Mouse (Mus musculus) limb, embryonic 13.5 days (tissue): ENCODE results near the gene Tcf21. TPM values are rescaled to one million over a fixed set of nuclear protein-coding genes. Genes with fewer than 3 reads are reported as not detected.
A peak's percentile ranks its signal among the peaks of the same experiment; 100 is the strongest.

Experiments used
- ATAC-seq: fragments of 200-750 bp; cut with Nextera tagmentation; 2 replicates; pipeline ENCODE4 v1.8.0; 2017; ENCODE audit warnings: low read depth, moderate number of reproducible peaks, moderate TSS enrichment; ENCODE audit not compliant: low FRiP score
- H3K27ac ChIP-seq: fragments of 300-500 bp; sonication (generic); 2 replicates; pipeline ENCODE4 v1.5.1; 2015; ENCODE audit warnings: inconsistent platforms, mild to moderate bottlenecking, moderate library complexity
- H3K27me3 ChIP-seq: fragments of 300-500 bp; sonication (generic); 2 replicates; pipeline ENCODE4 v1.6.1; 2015; ENCODE audit warnings: mild to moderate bottlenecking, inconsistent platforms
- H3K36me3 ChIP-seq: fragments of 300-500 bp; sonication (generic); 2 replicates; pipeline ENCODE4 v1.6.1; 2015; ENCODE audit warnings: inconsistent platforms, mild to moderate bottlenecking, moderate library complexity
- H3K4me1 ChIP-seq: fragments of 300-500 bp; sonication (generic); 2 replicates; pipeline ENCODE4 v1.6.1; 2015; ENCODE audit warnings: inconsistent platforms
- H3K4me2 ChIP-seq: fragments of 300-500 bp; sonication (generic); replicated peaks from 2 replicates; pipeline ENCODE4 v1.6.1; 2015; ENCODE audit warnings: inconsistent platforms, mild to moderate bottlenecking, moderate library complexity
- H3K4me3 ChIP-seq: fragments of 300-500 bp; sonication (generic); 2 replicates; pipeline ENCODE4 v1.5.1; 2015; ENCODE audit warnings: moderate library complexity, mild to moderate bottlenecking, inconsistent platforms
- H3K9ac ChIP-seq: fragments of 300-500 bp; sonication (generic); 2 replicates; pipeline ENCODE4 v1.6.1; 2015; ENCODE audit warnings: mild to moderate bottlenecking, inconsistent platforms
- H3K9me3 ChIP-seq: fragments of 300-500 bp; sonication (generic); 2 replicates; pipeline ENCODE4 v1.6.1; 2016; ENCODE audit warnings: inconsistent platforms
- WGBS: fragments of 180-500 bp; shearing (Covaris S2); methylation state at CpG from one replicate; pipeline ENCODE4 v1.1.7; 2015; 5-methylcytosine and 5-hydroxymethylcytosine counted together
- polyA plus RNA-seq: library from polyadenylated mRNA; unstranded; fragments of >200 nt; fragmentation: Nextera tagmentation; extraction: Ambion mirVana; gene quantifications from 2 replicates; pipeline ENCODE4 v1.2.1, GENCODE M21; 2015

The Tcf21 gene
- polyA plus RNA-seq, 1 experiment from 2014 or later: 0.37 TPM

GRCm38 (mm10) chr10:22822896-22823295 is 2.9 kb upstream of the Tcf21 start:
- H3K4me1 ChIP-seq: peaks cover 12% of the 10 kb centered on the region
- 16% methylated on average over 6 of the region's 6 CpGs for WGBS
- peaks cover 92% of the 10 kb centered on the region for H3K27me3 ChIP-seq

GRCm38 (mm10) chr10:22822486-22822885 is 2.5 kb upstream of the Tcf21 start:
- 15% methylated on average over 5 of the region's 5 CpGs for WGBS
- H3K4me2 ChIP-seq: no peak overlapping the region
- no peak overlapping the region for H3K9ac ChIP-seq
- peaks cover 93% of the 10 kb centered on the region for H3K27me3 ChIP-seq
- no peaks in the 10 kb centered on the region for H3K9me3 ChIP-seq
- H3K4me3 ChIP-seq: no peak overlapping the region
- no peak overlapping the region for H3K27ac ChIP-seq
- H3K36me3 ChIP-seq: no peaks in the 10 kb centered on the region
- no peak for ATAC-seq
- H3K4me1 ChIP-seq: peaks cover 12% of the 10 kb centered on the region

More at GRCm38 (mm10) chr10:22822896-22823295, 2.9 kb upstream of the Tcf21 start:
- Histone ChIP-seq H3K27ac (no peak overlapping the region), H3K9me3 (no peaks in the 10 kb centered on the region), H3K4me2 (no peak overlapping the region), H3K9ac (no peak overlapping the region), H3K4me3 (no peak overlapping the region), H3K36me3 (no peaks in the 10 kb centered on the region)
- ATAC-seq: no peak

- WGBS: 4% methylated on average over 5 of the region's 5 CpGs
Observed at GRCm38 (mm10) chr10:22821709-22822108, 1.7 kb upstream of the Tcf21 start.

GRCm38 (mm10) chr10:22821267-22821666 is 1.3 kb upstream of the Tcf21 start:
- WGBS: 12% methylated on average over 1 of the region's 1 CpGs
- ATAC-seq: no peak
- Histone ChIP-seq H3K36me3 (no peaks in the 10 kb centered on the region), H3K4me2 (no peak overlapping the region), H3K27ac (no peak overlapping the region), H3K9ac (no peak overlapping the region), H3K9me3 (no peaks in the 10 kb centered on the region), H3K4me1 (peaks cover 15% of the 10 kb centered on the region), H3K4me3 (no peak overlapping the region), H3K27me3 (peaks cover 93% of the 10 kb centered on the region)

More at GRCm38 (mm10) chr10:22821709-22822108, 1.7 kb upstream of the Tcf21 start:
- Histone ChIP-seq H3K36me3 (no peaks in the 10 kb centered on the region), H3K9ac (no peak overlapping the region), H3K4me2 (no peak overlapping the region), H3K27ac (no peak overlapping the region), H3K4me3 (no peak overlapping the region), H3K4me1 (peaks cover 12% of the 10 kb centered on the region), H3K27me3 (peaks cover 91% of the 10 kb centered on the region), H3K9me3 (no peaks in the 10 kb centered on the region)
- no peak for ATAC-seq

GRCm38 (mm10) chr10:22820841-22821240 is 867 bp upstream of the Tcf21 start:
- no peak for ATAC-seq
- no peak overlapping the region for H3K9ac ChIP-seq
- H3K9me3 ChIP-seq: no peaks in the 10 kb centered on the region
- H3K27ac ChIP-seq: no peak overlapping the region
- WGBS: 28% methylated on average over 2 of the region's 2 CpGs
- H3K4me3 ChIP-seq: no peak overlapping the region
- H3K27me3 ChIP-seq: peaks cover 93% of the 10 kb centered on the region
- no peak overlapping the region for H3K4me2 ChIP-seq
- H3K4me1 ChIP-seq: peaks cover 17% of the 10 kb centered on the region
- no peaks in the 10 kb centered on the region for H3K36me3 ChIP-seq

GRCm38 (mm10) chr10:22819239-22819870 is 619 bp downstream of the Tcf21 start:
- no peak for ATAC-seq
- no peaks in the 10 kb centered on the region for H3K9me3 ChIP-seq
- peaks cover 17% of the 10 kb centered on the region for H3K4me1 ChIP-seq
- no peaks in the 10 kb centered on the region for H3K36me3 ChIP-seq
- H3K4me2 ChIP-seq: peak overlapping the region; percentile 30; the same call in 1 of the 2 replicates
- peaks cover 93% of the 10 kb centered on the region for H3K27me3 ChIP-seq
- no peak overlapping the region for H3K27ac ChIP-seq
- peak overlapping the region; percentile 15 for H3K4me3 ChIP-seq
- no peak overlapping the region for H3K9ac ChIP-seq
- 1% methylated on average over 42 of the region's 42 CpGs for WGBS

- H3K27ac ChIP-seq: no peak overlapping the region
Observed at GRCm38 (mm10) chr10:22818600-22819238, 1.3 kb downstream of the Tcf21 start.

GRCm38 (mm10) chr10:22817976-22818375 is 2.0 kb downstream of the Tcf21 start:
- H3K4me3 ChIP-seq: no peak overlapping the region
- H3K4me1 ChIP-seq: peaks cover 24% of the 10 kb centered on the region
- peaks cover 93% of the 10 kb centered on the region for H3K27me3 ChIP-seq
- H3K27ac ChIP-seq: no peak overlapping the region
- H3K9ac ChIP-seq: no peak overlapping the region
- no peaks in the 10 kb centered on the region for H3K9me3 ChIP-seq
- WGBS: 10% methylated on average over 4 of the region's 4 CpGs
- H3K4me2 ChIP-seq: no peak overlapping the region
- ATAC-seq: no peak
- no peaks in the 10 kb centered on the region for H3K36me3 ChIP-seq

More at GRCm38 (mm10) chr10:22818600-22819238, 1.3 kb downstream of the Tcf21 start:
- Histone ChIP-seq H3K9me3 (no peaks in the 10 kb centered on the region), H3K36me3 (no peaks in the 10 kb centered on the region), H3K4me1 (peaks cover 19% of the 10 kb centered on the region), H3K4me3 (peak overlapping the region; percentile 15; the same call in 1 of the 2 replicates), H3K9ac (no peak overlapping the region), H3K27me3 (peaks cover 93% of the 10 kb centered on the region), H3K4me2 (peak overlapping the region; percentile 30; the same call in 1 of the 2 replicates)
- WGBS: 3% methylated on average over 12 of the region's 12 CpGs
- no peak for ATAC-seq

GRCm38 (mm10) chr10:22817561-22817960 is 2.4 kb downstream of the Tcf21 start:
- H3K27ac ChIP-seq: no peak overlapping the region
- peaks cover 92% of the 10 kb centered on the region for H3K27me3 ChIP-seq
- H3K4me1 ChIP-seq: peaks cover 24% of the 10 kb centered on the region
- WGBS: 0% methylated on average over 18 of the region's 18 CpGs
- no peak for ATAC-seq
- no peak overlapping the region for H3K9ac ChIP-seq
- no peak overlapping the region for H3K4me3 ChIP-seq
- no peaks in the 10 kb centered on the region for H3K9me3 ChIP-seq
- H3K36me3 ChIP-seq: no peaks in the 10 kb centered on the region
- no peak overlapping the region for H3K4me2 ChIP-seq

GRCm38 (mm10) chr10:22816237-22816762 is 3.7 kb downstream of the Tcf21 start:
- Histone ChIP-seq H3K4me1 (peaks cover 24% of the 10 kb centered on the region), H3K36me3 (no peaks in the 10 kb centered on the region), H3K9me3 (no peaks in the 10 kb centered on the region), H3K27ac (no peak overlapping the region), H3K27me3 (peaks cover 92% of the 10 kb centered on the region), H3K9ac (no peak overlapping the region), H3K4me3 (no peak overlapping the region; the same call in 1 of the 2 replicates), H3K4me2 (peak overlapping the region; percentile 21; the same call in 1 of the 2 replicates)
- WGBS: under 1% methylated on average over 28 of the region's 28 CpGs
- no peak for ATAC-seq

GRCm38 (mm10) chr10:22815461-22816236 is 4.3 kb downstream of the Tcf21 start:
- Histone ChIP-seq H3K36me3 (no peaks in the 10 kb centered on the region), H3K4me2 (peak overlapping the region; percentile 21; the same call in 1 of the 2 replicates), H3K9ac (no peak overlapping the region), H3K4me1 (peaks cover 24% of the 10 kb centered on the region), H3K27ac (no peak overlapping the region), H3K27me3 (peaks cover 90% of the 10 kb centered on the region), H3K9me3 (no peaks in the 10 kb centered on the region), H3K4me3 (no peak overlapping the region)
- 3% methylated on average over 19 of the region's 19 CpGs for WGBS
- no peak for ATAC-seq

- no peaks in the 10 kb centered on the region for H3K9me3 ChIP-seq
- H3K4me2 ChIP-seq: no peak overlapping the region
- H3K27me3 ChIP-seq: peaks cover 90% of the 10 kb centered on the region
- no peak for ATAC-seq
- H3K9ac ChIP-seq: no peak overlapping the region
- peaks cover 21% of the 10 kb centered on the region for H3K4me1 ChIP-seq
- no peaks in the 10 kb centered on the region for H3K36me3 ChIP-seq
- H3K27ac ChIP-seq: no peak overlapping the region
- no peak overlapping the region for H3K4me3 ChIP-seq
- WGBS: 0% methylated on average over 2 of the region's 2 CpGs
Observed at GRCm38 (mm10) chr10:22814771-22815170, 5.2 kb downstream of the Tcf21 start.
